Mouse (Mus musculus) heart, postnatal 4 days (tissue): Measurements from ENCODE around the gene Lonp2. TPM values are rescaled to one million over a fixed set of nuclear protein-coding genes. Genes with fewer than 3 reads are reported as not detected.

ENCODE experiments used
- DNase-seq: peaks from one replicate; pipeline ENCODE4 v3.0.0; 2021
- total RNA-seq, 2 experiments: library from RNA; stranded (reverse); gene quantifications; 2 replicates each; pipeline ENCODE4 v1.2.3; 2021

Gene Lonp2
- total RNA-seq, 2 experiments from 2014 or later = 56.5 to 62.3 TPM

DNA sequence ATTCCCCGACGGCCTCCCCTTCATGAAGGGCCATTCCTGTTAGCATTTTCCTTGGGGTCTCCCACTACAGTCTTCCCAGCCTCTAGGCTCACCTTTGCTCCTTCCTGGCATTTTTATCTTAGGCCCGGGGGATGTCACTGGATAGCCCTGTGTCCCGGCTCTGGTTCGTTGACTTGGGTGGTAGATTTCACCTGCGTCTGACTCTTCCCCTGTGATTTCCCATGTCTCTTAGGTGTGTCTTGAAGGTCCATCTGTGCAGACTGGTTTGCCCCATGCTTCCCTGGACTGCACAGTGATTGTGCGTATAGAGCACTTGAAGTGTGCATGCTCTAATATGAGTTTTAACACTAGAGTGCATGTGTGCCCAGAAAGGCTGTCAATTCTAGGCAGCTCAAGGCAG lies 1.1 kb downstream of the Lonp2 start:
- DNase-seq = peak; percentile 5

DNA sequence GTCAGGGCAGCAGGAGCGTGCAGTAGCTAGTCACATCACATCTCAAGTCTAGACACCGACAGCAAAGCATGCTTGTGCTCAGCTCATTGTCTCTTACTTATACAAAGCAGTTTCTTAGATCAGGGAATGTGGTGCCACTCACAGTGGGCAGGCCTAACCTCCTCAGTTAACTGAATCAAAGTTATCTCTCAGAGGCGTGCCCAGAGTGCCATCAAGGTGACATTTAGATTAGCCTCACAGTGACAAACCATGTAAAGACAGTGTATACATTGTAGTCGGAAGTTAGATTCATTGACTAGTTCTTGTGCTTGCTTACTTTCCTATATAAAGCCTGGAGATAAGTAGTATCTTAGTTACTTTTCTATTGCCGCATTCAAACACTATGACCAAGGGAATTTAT lies 6.4 kb downstream of the Lonp2 start:
- no peak for DNase-seq

DNA sequence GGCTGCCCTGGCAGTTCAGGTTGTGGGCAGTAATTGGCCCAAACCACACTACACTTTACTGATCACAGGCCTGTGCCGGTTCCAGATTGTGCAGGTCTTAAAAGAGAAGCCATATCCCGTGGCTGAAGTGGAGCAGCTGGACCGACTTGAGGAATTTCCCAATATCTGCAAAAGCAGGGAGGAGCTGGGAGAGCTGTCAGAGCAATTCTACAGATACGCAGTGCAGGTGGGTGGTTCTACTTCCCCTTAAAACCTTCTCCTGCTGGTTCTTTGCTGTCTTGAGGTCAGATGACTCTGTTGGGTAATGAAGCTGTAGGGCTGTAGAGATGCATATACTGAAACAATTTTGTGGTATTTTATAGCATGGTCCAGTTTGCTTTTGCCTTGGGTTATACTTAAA lies 7.6 kb downstream of the Lonp2 start:
- DNase-seq = no peak

DNA sequence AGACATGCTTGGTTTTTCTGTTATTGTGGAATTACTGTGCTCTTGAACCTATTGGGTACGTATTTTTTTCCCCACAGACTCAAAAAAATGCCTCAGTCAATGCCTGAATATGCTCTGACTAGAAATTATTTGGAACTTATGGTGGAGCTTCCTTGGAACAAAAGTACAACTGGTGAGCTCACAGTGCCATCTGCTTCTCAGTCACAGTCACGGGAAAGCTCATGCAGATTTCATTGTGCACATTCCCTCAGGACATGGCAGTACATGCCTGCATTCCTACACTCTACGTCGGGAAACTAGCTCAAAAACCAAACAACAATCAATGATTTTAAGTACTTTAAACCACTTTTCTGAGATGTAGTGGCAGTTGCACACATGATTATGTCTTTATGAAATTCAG lies 14.0 kb downstream of the Lonp2 start:
- DNase-seq = no peak

DNA sequence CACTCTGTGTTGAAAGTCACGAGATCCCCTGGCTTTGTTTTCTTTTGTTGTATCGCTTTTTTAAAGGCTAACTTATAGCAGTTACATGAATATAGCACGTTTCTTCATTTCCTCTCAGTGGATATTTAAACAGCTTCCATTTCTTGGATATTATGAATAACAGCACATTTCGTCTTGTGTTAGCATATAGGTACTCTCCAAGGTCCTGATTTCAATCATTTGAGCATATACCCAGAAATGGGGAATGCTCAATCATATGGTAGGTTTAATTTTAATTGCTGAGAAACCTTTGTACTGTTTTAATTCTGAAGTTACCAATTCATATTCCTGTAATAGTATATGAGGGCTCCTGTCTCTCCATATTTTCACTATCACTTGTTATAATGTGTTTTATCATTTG lies 15.1 kb downstream of the Lonp2 start:
- DNase-seq = no peak

DNA sequence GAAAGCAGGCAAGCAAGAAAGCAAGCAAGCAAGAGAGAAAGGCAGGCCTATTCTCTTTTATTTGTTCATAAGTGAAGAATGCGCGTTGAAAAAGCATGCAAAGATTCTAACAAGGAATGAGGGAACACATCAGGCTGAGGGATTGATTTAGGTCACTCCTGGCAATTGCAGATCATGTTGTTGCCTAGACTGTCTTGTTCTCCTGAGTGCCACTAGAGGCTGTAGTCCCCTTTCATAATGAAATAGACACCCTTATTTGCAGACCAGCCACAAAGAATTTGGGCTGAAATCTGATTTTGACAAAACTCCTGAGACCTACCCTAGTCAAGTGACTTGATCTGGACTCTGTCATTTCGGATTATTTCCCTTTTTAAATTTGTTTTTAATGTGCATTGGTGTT lies 18.8 kb downstream of the Lonp2 start:
- DNase-seq = no peak

DNA sequence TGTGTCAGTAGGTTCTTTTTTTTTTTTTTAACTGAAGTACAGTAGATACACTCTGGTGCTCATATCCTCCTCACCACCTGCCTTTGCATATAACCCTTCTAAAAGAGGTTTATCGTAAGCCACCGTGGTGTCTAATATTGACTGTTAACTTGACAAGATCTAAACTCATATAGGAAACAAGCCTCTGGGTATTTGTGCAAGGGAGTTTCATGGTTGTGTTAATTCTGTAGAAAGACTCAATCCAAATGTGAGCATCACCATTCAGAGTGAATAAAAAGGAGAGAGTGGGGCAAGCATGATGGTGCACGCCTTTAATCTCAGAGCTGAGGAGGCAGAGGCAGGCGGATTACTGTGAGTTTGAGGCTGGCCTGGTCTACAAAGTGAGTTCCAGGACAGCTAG lies 20.8 kb downstream of the Lonp2 start:
- no peak for DNase-seq

DNA sequence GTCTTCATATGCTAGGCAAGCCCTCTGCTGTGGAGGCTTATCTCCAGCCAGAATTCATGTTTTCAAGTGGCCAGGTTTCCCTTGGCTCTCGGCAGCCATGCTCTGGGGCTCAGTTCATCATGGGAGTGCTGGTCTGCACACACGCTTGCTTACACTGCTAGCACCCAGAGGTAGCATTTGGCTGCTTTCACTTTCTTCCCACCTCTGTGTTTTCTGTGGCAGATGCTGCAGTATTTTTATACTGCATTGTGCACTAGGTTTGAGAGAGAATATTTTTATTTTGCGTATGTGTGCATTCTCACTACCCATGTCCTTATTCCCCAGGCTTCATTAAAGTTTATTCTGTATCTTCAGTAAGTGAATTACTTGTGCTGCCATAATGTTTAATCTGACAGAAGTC lies 23.9 kb downstream of the Lonp2 start:
- no peak for DNase-seq

DNA sequence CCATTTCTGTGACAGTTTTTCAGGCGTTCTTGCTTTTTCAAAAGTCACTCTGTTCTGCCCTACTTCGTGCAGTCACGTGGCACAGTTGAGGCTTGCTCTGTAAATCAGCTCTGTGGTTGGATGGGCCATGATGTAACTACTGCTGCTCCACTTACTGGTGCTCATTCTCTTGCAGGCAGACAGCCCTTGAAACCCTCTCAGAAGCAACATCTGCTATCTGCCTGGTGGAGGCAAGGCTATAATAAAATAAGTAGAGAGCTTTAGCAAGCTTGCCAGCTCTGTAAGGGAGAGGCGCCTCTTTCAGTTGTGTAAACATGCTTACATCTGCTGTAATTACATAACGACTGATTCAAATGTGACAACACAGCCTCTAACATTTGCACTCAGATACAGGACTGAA lies 27.6 kb downstream of the Lonp2 start:
- DNase-seq = no peak

DNA sequence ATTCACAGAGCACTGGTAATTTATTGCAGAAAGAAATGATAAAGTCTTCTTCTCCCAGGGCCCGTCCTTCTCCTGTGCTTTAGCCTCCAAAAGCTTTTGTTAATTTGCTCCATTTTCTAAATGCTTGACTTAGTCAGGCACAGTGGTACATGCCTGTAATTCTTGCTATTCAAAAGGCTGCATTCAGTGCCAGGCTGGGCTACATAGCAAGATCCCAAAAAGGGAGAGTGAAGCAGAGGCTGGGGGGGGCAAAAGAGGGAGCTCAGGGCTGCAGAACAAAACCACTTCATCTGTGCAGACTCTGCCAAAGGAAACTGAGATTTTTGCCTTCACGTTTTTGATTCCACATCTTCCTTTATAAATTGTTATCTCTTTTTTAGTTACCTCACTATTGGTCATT lies 28.7 kb downstream of the Lonp2 start:
- no peak for DNase-seq

DNA sequence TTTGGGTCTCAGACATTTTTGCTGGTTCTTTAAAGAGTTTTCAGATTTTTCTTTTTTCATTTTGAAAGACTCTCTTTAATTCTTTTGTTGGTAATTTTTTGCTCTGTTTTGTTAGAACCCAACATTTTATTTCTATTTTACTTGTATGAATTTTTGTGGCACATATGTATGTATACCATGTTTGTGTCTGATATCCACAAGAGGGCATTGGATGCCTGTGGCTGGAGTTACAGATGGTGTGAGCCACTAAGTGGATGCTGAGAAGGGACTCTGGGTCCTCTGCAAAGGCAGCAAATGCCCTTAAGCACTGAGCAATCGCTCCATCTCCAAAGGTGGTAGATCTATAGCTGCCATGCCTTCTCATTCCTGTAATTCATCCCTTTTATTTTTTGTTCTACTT lies 30.7 kb downstream of the Lonp2 start:
- no peak for DNase-seq

DNA sequence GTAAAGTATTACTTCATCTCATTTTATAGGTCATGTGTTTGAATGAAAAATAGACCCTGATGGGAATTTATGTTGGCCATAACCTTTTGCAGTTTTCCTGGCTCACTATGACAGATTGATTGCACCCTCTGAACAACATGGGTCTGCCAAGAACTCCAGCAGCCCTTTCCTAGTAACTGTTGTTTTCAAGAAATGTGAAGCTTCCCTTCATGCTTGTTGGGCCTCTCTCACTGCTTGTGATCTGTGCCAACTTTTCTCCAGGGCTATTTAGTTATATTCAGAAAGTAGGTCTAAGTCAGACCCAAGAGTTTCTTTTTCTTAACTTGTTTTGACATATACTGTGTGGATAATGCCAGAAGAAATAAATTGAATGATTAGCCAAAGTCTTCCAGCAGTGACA lies 44.9 kb downstream of the Lonp2 start:
- DNase-seq = no peak

DNA sequence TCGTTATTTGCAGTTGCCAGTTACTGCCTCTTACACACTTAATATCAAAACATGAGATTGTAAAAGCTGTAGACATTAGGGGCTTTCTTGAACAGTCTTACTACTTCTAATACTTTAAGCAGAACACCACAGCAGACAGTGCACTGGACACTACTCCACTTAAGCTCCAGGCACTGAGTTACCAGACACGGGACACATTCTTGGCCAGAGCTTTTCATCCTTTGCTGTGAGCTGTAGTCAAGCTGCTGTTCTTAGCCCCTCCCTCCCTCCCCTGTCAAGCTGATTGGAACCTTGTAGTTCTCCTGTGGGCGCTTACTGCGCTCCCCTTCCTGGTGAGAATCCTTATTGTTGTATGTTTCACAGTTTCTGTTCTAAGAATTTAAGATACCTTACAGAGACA lies 45.4 kb downstream of the Lonp2 start:
- DNase-seq = no peak

DNA sequence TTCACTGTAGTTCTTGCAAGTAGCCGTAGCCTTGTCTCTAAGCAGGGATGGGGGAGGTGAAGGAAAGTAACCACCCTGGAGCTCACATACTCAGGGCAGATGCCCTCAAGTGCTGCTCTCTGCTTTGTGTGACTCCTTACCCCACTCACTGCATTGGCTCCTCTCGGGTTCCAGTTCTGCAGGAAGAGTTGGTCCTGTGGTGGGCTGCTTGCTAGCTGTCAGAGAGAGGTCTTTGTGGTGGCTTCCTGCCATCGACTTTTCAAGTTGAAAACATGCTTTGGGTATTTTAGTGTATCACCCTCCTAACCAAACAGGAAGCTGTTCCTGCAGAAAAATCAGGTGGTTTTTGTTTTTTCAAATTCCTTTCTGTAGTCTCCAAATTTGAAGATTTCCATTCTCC lies 62.8 kb downstream of the Lonp2 start:
- no peak for DNase-seq

DNA sequence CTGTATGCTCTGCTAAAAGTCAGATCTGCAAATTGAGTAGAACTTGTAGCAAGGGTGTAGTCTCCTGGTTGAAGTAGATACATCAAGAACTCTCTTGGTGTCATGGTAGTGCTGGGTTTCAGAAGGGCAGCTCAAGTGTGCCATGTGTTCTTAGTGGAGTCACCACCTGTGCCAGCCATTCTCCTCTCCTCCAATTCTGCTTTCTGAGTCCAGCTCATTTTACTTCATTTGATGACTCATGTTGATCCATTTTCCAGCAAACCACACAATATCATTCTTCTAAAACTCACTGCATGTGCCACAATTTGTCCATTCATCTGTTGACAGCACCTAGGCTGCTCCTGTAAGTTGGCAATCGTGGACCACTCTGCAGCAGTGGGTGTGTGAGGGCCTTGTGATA lies 68.3 kb downstream of the Lonp2 start:
- no peak for DNase-seq

DNA sequence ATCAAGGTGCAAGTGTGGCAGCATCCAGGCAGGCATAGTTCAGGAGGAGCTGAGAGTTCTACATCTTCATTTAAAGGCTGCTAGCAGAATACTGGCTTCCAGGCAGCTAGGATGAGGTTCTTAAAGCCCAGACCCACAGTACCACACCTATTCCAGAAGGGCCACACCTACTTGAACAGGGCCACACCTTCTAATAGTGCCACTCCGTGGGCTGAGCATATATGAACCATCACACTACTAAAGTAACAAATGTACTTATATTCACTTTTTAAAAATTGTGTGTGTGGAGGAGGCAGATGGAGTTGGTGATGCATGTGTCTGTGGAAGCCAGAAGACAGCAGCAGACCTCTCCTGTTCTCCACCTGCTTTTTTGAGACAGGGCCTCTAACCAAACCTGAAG lies 70.2 kb downstream of the Lonp2 start:
- DNase-seq = no peak

DNA sequence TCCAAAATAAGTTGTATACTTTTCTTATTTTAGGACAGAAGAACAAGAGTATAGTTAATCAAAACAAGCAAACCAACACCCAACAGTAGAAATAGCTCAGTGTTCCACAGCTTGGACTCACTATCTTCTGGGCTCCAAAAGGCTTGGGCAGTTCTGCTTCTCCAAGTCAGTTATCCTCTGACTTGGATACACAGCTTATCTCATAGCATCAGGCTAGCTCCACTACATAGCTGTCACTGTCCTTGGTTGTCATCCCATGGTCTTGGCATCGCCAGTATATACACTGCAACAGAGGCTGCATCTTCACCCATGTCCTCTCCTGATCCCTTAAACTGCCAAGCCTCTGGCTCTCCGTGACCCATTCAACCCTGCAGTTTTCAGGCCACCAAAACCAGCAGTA lies 71.9 kb downstream of the Lonp2 start:
- DNase-seq = no peak

DNA sequence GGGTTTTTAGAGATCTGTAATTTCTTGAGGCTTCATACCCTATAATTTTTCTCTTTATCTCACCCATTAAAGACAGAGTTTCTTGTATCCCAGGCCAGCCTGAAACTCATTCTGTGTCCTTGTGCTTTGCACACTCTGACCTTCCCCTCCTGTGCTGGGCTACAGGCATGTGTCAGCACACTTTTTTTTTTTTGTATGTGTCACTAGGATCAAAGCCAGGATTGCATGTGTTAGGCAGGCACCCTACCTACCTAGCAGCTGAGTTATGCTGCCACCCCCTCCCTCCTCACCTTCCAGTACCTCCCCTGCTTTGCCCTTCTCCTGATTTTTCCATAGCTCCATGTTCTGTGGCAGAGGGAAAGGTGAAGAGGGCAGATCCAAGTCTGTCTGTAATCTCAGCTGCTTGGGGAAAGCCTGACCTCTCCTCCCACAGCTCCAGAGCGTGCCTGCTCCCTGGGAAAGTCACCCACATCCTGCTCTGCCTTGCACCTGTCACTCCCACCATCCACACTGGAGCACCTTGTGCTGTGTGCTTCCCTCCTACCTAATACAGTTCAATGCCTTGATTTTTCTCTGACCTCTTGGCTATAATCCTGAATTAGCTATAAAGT lies 75.1 kb downstream of the Lonp2 start:
- no peak for DNase-seq

DNA sequence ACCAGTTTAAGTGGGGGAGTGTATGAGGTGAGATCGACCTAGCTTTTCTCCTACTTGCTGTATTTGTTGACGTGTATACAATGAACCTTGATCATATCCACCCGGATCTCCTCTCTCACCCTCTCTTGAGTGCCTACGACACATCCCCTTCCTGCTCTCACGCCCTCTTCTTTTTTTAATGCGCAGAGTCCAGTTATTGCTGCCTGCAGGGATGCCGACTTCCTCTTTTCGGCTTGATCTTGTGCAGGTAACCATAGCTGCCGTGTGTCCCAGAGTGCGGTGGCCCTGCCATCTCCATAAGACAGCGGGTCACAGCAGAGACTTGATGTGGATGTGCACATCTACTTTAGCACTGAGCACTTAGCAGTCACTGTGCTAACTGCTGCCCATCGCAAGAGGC lies 75.6 kb downstream of the Lonp2 start:
- no peak for DNase-seq

DNA sequence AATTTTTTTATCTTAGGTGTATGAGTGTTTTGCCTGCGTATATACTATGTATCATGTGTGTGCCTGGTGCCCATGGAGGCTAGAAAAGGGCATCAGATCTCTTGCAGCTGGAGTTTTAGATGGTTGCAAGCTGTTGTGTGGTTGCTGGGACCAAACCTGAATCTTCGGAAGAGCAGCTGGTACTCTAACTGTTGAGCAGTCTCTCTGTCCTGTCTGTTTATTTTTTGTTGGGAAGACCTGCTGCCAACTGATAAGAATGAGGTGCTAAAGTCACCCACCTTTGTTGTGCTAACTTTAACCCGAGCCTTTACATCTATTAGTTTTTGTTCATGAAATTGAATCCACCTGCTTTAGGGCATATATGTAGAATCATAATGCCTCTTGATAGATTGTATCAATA lies 78.6 kb downstream of the Lonp2 start:
- DNase-seq = no peak

DNA sequence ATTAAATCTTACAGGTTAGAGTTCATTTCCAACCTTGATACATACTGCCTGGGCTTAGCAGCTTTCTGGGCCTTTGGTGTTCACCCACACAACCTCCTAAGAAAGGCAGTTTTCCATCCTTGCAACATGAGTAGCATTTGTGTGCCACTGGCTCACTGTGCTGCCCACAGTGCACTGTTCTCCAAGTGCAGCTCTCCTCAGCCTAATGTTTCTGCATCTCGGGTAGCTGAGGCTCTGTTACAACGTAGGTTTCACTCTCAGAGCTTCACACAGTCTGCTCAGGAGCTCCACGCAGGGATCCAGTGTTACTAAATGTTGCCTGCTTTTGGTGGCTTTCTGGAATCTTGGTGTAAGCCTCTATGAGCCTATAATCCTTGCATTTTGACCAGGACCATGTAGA lies 81.5 kb downstream of the Lonp2 start:
- DNase-seq = no peak

DNA sequence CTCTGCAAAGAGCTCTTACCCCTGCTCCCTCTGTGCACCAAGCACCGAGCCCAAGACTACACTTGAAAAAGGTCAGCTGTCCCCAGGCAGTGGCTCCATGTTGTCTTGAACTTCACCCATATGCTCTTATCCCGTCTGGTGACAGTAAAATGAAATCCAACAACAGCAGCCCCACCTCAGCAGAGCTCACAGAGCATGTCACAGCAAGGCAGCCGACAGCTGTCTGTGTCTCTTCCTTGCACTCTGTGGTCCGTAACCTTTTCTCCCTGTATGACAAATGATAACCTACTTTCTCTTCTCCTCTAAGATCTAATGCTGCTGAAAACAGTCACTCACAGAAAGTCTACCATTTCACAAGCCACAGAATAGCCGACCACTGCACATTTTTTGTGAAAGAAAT lies 82.9 kb downstream of the Lonp2 start:
- DNase-seq = no peak

DNA sequence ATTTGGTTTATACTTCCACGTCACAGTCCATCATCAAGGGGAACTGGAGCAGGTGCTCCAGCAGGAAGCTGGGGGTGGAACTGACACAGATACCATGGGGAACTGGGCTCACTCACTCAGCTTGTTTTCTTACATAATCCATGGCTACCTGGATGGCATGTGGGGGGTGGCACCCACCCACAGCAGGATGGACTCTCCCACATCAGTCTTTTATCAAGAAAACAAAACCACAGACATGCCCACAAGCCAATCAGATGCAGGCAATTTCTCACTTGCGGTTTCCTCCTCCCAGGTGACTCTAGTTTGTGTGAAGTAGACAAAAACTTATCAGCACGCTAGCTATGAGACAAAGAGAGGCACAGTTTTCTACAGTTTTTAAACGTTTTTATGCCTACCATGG lies 84.0 kb downstream of the Lonp2 start:
- DNase-seq = no peak

DNA sequence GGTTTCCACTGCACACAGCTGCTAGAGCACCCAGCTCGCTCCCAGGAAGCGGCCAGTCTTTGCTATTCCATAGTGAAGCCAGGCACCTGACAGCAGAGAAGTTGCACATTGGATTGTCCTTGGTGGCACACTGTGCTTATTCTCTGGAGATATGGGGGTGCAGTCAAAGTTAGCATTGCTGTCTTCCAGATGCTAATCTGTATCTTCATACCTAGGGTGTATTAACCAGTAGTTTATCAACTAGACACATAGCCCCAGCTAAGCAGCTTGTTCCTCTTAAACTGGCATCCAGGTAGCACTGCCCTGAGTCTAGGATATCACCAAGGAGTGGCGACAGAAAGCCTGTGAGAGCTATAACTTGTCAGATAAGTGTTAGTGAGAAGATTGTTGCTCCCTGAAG lies 88.8 kb downstream of the Lonp2 start:
- no peak for DNase-seq

DNA sequence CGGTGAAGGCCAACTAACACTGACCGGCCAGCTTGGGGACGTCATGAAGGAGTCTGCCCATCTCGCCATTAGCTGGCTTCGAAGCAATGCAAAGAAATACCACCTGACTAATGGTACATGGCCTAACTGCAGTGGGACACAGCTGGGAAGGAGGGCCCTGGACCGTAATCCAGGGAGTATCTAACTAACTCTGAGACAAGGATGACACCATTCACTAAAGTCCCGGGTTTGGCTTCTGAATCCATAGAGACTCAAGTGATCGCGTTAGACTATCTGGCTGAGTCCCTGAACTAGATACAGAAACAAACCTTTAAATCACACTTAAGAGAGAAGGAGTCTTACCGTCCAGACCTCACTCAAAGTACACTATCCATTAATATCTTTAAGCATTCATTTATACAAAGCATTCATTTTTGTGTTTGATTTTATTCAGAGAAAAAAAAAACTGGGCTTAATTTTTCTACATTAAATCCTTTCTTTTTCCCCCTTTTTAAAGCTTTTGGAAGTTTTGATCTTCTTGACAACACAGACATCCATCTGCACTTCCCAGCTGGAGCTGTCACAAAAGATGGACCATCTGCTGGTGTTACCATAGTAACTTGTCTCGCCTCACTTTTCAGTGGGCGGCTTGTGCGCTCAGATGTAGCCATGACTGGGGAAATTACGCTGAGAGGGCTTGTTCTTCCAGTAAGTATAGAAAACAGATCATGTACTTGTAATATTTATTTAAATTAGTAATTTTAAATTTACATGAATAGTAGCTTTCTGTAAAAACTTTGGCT lies 89.8 kb downstream of the Lonp2 start:
- no peak for DNase-seq
